Mouse (Mus musculus): ENCODE measurements around the gene Amotl1.

Amotl1 gene

GRCm38 (mm10) chr9:14544034-14544757 is 100.7 kb downstream of the Amotl1 start:
- DNase-seq, result no peak

GRCm38 (mm10) chr9:14534833-14535456 is 109.9 kb downstream of the Amotl1 start:
- no peak for DNase-seq

GRCm38 (mm10) chr9:14533659-14534058 is 111.2 kb downstream of the Amotl1 start:
- DNase-seq, result no peak

GRCm38 (mm10) chr9:14532283-14532682 is 112.6 kb downstream of the Amotl1 start:
- DNase-seq, result no peak

- DNase-seq, result no peak
These were observed 114.9 kb downstream of the Amotl1 start for GRCm38 (mm10) chr9:14530004-14530403.

GRCm38 (mm10) chr9:14523408-14524043 is 121.3 kb downstream of the Amotl1 start:
- peak; percentile 69 to 73 for DNase-seq

- no peak for DNase-seq
These were observed 123.2 kb downstream of the Amotl1 start for GRCm38 (mm10) chr9:14521695-14522094.

GRCm38 (mm10) chr9:14520971-14521670 is 123.7 kb downstream of the Amotl1 start:
- DNase-seq, result no peak

GRCm38 (mm10) chr9:14518105-14518504 is 126.8 kb downstream of the Amotl1 start:
- DNase-seq, result no peak

GRCm38 (mm10) chr9:14517296-14517695 is 127.6 kb downstream of the Amotl1 start:
- no peak for DNase-seq

- DNase-seq, result peak; percentile 35 to 45
These were observed 132.0 kb downstream of the Amotl1 start for GRCm38 (mm10) chr9:14512633-14513445.

- no peak for DNase-seq
These were observed 143.9 kb downstream of the Amotl1 start for GRCm38 (mm10) chr9:14500916-14501424.

GRCm38 (mm10) chr9:14500023-14500915 is 144.6 kb downstream of the Amotl1 start, which contains the start of the genes Kdm4d and Cwc15:
Kdm4d (minus strand) TSS chr9:14500482.
Cwc15 (plus strand) TSS chr9:14500617.
- peak; percentile 92 to 95 for DNase-seq

GRCm38 (mm10) chr9:14498896-14499705 is 145.8 kb downstream of the Amotl1 start:
- no peak for DNase-seq
